Mouse (Mus musculus): ENCODE measurements at regions not wholly inside any gene's neighbourhood (a gene's known extent, or its start where the extent isn't known, plus 50 kb on each side); places are given as distances from the start of the nearest gene placed in this dataset.

DNA sequence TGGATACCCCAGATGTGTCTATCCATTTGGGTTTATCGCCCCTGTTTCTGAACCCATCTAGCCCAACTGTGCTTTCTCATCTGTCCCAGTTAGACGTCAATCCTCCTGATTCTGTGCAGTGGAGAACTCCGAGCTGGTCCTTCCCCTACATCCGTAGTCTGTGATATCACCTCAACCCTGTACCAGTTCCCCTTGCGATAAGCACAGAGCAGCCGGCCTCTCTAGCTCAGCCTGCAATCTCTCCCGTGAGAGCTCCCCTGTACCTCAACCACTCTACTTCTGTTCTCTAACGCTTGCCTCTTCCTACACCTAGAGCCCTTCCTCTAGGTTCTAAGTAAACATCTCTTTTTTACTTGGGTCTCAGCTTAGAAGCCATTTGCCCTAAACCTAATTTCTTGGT is 211.5 kb downstream of the Galc start:
- TF ChIP-seq CTCF (IDR thresholded peaks at IDR 0.05; ENCODE audit: borderline replicate concordance, control insufficient read depth, extremely low read depth, insufficient read depth, low read length, poor library complexity) = no peak
- TF ChIP-seq POLR2A (IDR thresholded peaks at IDR 0.05; ENCODE audit: control insufficient read depth, extremely low read depth, insufficient read depth, low read length, poor library complexity) = no peak

Data from thymus, adult 2 months (tissue).